Mouse (Mus musculus) liver, postnatal 0 days (tissue): ENCODE measurements around the gene Asb15. TPM values are rescaled to one million over a fixed set of nuclear protein-coding genes. Genes with fewer than 3 reads are reported as not detected.

Source experiments
- ATAC-seq: fragments of 200-750 bp; cut with Nextera tagmentation; 2 replicates; pipeline ENCODE4 v1.8.0; 2017; ENCODE audit warnings: mild to moderate bottlenecking, moderate library complexity
- DNase-seq: peaks from one replicate; pipeline ENCODE4 v3.0.0-alpha.2; 2016
- H3K27ac ChIP-seq: fragments of 300-500 bp; sonication (generic); 2 replicates; pipeline ENCODE4 v1.5.1; 2014; ENCODE audit warnings: antibody characterized with exemption, moderate library complexity, mild to moderate bottlenecking, low read depth
- H3K27me3 ChIP-seq: fragments of 300-500 bp; sonication (generic); 2 replicates; pipeline ENCODE4 v1.6.1; 2014; ENCODE audit warnings: low read length, control low read depth, mixed read lengths; ENCODE audit not compliant: insufficient read depth
- H3K36me3 ChIP-seq: fragments of 300-500 bp; sonication (generic); replicated peaks from 2 replicates; pipeline ENCODE4 v1.6.1; 2014; ENCODE audit warnings: mild to moderate bottlenecking, control low read depth, low read length, moderate library complexity, mixed read lengths; ENCODE audit not compliant: insufficient read depth
- H3K4me1 ChIP-seq: fragments of 300-500 bp; sonication (generic); 2 replicates; pipeline ENCODE4 v1.6.1; 2014; ENCODE audit warnings: antibody characterized with exemption, mild to moderate bottlenecking, control low read depth; ENCODE audit not compliant: insufficient read depth
- H3K4me2 ChIP-seq: fragments of 300-500 bp; sonication (generic); 2 replicates; pipeline ENCODE4 v1.6.1; 2014; ENCODE audit warnings: low read depth, mild to moderate bottlenecking, low read length, moderate library complexity, mixed read lengths
- H3K4me3 ChIP-seq: fragments of 300-500 bp; sonication (generic); 2 replicates; pipeline ENCODE4 v1.5.1; 2014; ENCODE audit warnings: low read depth, low read length
- H3K9ac ChIP-seq: fragments of 300-500 bp; sonication (generic); replicated peaks from 2 replicates; pipeline ENCODE4 v1.6.1; 2014; ENCODE audit warnings: mild to moderate bottlenecking, moderate library complexity
- H3K9me3 ChIP-seq: fragments of 300-500 bp; sonication (generic); 2 replicates; pipeline ENCODE4 v1.6.1; 2016; ENCODE audit warnings: mild to moderate bottlenecking, control low read depth, low read length, mixed read lengths
- CTCF ChIP-seq: sonication (generic); IDR thresholded peaks from 2 replicates; pipeline ENCODE4 v1.5.1; 2016; ENCODE audit warnings: antibody characterized with exemption, low read depth
- EP300 ChIP-seq: IDR thresholded peaks from 2 replicates; pipeline ENCODE4 v1.6.1; 2016; ENCODE audit warnings: antibody characterized with exemption, low read depth, mild to moderate bottlenecking
- WGBS: fragments of 180-500 bp; shearing (Covaris S2); extraction: QIAGEN DNeasy Blood & Tissue Kit; methylation state at CpG from one replicate; pipeline ENCODE4 v1.1.7; 2014; ENCODE audit not compliant: insufficient replicate concordance; 5-methylcytosine and 5-hydroxymethylcytosine counted together
- polyA plus RNA-seq: library from polyadenylated mRNA; unstranded; fragments of >200 nt; fragmentation: Nextera tagmentation; extraction: Ambion mirVana; gene quantifications from 2 replicates; pipeline ENCODE4 v1.2.1, GENCODE M21; 2015

Asb15 gene
- polyA plus RNA-seq, 1 experiment from 2014 or later: not detected

GRCm38 (mm10) chr6:24622098-24622497 is 94.2 kb downstream of the Asb15 start:
- TF ChIP-seq CTCF (no peak), EP300 (no peak)
- H3K36me3 ChIP-seq: peaks cover 40% of the 10 kb centered on the region
- H3K9me3 ChIP-seq: no peaks in the 10 kb centered on the region
- DNase-seq (no peak), ATAC-seq (no peak)
- H3K4me2 ChIP-seq: no peak overlapping the region
- H3K27ac ChIP-seq: no peak overlapping the region
- no peaks in the 10 kb centered on the region for H3K4me1 ChIP-seq
- WGBS: 78% methylated on average over 2 of the region's 2 CpGs
- no peak overlapping the region for H3K9ac ChIP-seq
- no peak overlapping the region for H3K4me3 ChIP-seq
- H3K27me3 ChIP-seq: no peaks in the 10 kb centered on the region

Other genes with a start within 250 kb of the Asb15 start
- gene Iqub, start 13.1 kb upstream of the Asb15 start, polyA plus RNA-seq: 0.05 TPM in 1 of 2 replicates, not detected in the other
- 303 and 316 TPM in 2 replicates for gene Ndufa5, start 131 bp upstream of the Asb15 start, polyA plus RNA-seq
- 0.05 and 0.53 TPM in 2 replicates for gene Lmod2, start 69.6 kb downstream of the Asb15 start, polyA plus RNA-seq
- gene Wasl, start 136.9 kb downstream of the Asb15 start, polyA plus RNA-seq: 44.2 and 46.0 TPM in 2 replicates
- 0.02 TPM in 2 replicates for gene Hyal6, start 205.1 kb downstream of the Asb15 start, polyA plus RNA-seq
- gene Hyal4, start 220.2 kb downstream of the Asb15 start, polyA plus RNA-seq: 0.05 and 0.09 TPM in 2 replicates